Mouse (Mus musculus) midbrain, embryonic 12.5 days (tissue): ENCODE data around the gene Rnase13. TPM values are rescaled to one million over a fixed set of nuclear protein-coding genes. Genes with fewer than 3 reads are reported as not detected.
A peak's percentile ranks its signal among the peaks of the same experiment; 100 is the strongest.
"Not testable (repeated sequence)": the region's sequence is repeated elsewhere in the genome, so short reads cannot be mapped to it uniquely, and the experiment has no call there.

Experiments used
- ATAC-seq: fragments of 200-750 bp; cut with Nextera tagmentation; 2 replicates; pipeline ENCODE4 v1.8.0; 2017; ENCODE audit warnings: low read depth, moderate TSS enrichment, moderate library complexity; ENCODE audit not compliant: low FRiP score
- H3K27ac ChIP-seq: fragments of 300-500 bp; sonication (generic); replicated peaks from 2 replicates; pipeline ENCODE4 v1.5.1; 2016; ENCODE audit warnings: mild to moderate bottlenecking
- H3K27me3 ChIP-seq: fragments of 300-500 bp; sonication (generic); 2 replicates; pipeline ENCODE4 v1.6.1; 2016; ENCODE audit warnings: mild to moderate bottlenecking
- H3K36me3 ChIP-seq: fragments of 300-500 bp; sonication (generic); 2 replicates; pipeline ENCODE4 v1.6.1; 2016
- H3K4me1 ChIP-seq: fragments of 300-500 bp; sonication (generic); 2 replicates; pipeline ENCODE4 v1.6.1; 2016
- H3K4me2 ChIP-seq: fragments of 300-500 bp; sonication (generic); replicated peaks from 2 replicates; pipeline ENCODE4 v1.6.1; 2016; ENCODE audit warnings: mild to moderate bottlenecking, moderate library complexity
- H3K4me3 ChIP-seq: fragments of 300-500 bp; sonication (generic); 2 replicates; pipeline ENCODE4 v1.5.1; 2016; ENCODE audit warnings: mild to moderate bottlenecking
- H3K9ac ChIP-seq: fragments of 300-500 bp; sonication (generic); replicated peaks from 2 replicates; pipeline ENCODE4 v1.6.1; 2016; ENCODE audit warnings: mild to moderate bottlenecking, moderate library complexity
- H3K9me3 ChIP-seq: fragments of 300-500 bp; sonication (generic); 2 replicates; pipeline ENCODE4 v1.6.1; 2016; ENCODE audit warnings: mild to moderate bottlenecking
- WGBS: fragments of 180-500 bp; shearing (Covaris S2); methylation state at CpG from one replicate; pipeline ENCODE4 v1.1.7; 2016; 5-methylcytosine and 5-hydroxymethylcytosine counted together
- polyA plus RNA-seq: library from polyadenylated mRNA; unstranded; fragments of >200 nt; fragmentation: Nextera tagmentation; extraction: Ambion mirVana; gene quantifications from 2 replicates; pipeline ENCODE4 v1.2.1, GENCODE M21; 2016

The Rnase13 gene
- polyA plus RNA-seq, 1 experiment from 2014 or later = not detected

- not testable (repeated sequence) for H3K9me3 ChIP-seq, ATAC-seq, H3K27me3 ChIP-seq, H3K4me1 ChIP-seq, H3K4me3 ChIP-seq, H3K27ac ChIP-seq, H3K4me2 ChIP-seq, H3K36me3 ChIP-seq, H3K9ac ChIP-seq
- WGBS = 93% methylated on average over 11 of the region's 11 CpGs
These were observed 4.4 kb upstream of the Rnase13 start for GRCm38 (mm10) chr14:51926930-51927329.

GRCm38 (mm10) chr14:51923492-51923891, 919 bp upstream of the Rnase13 start:
- H3K9me3 ChIP-seq = no peaks in the 10 kb centered on the region
- H3K4me1 ChIP-seq = no peaks in the 10 kb centered on the region
- no peak overlapping the region for H3K4me2 ChIP-seq
- no peaks in the 10 kb centered on the region; the same call in 1 of the 2 replicates for H3K27me3 ChIP-seq
- no peak for ATAC-seq
- no peaks in the 10 kb centered on the region for H3K36me3 ChIP-seq
- WGBS = 73% methylated on average over 4 of the region's 4 CpGs
- H3K4me3 ChIP-seq = no peak overlapping the region
- H3K27ac ChIP-seq = no peak overlapping the region
- H3K9ac ChIP-seq = no peak overlapping the region

- Histone ChIP-seq H3K4me1 (no peaks in the 10 kb centered on the region), H3K9ac (no peak overlapping the region)
These were observed 337 bp upstream of the Rnase13 start for GRCm38 (mm10) chr14:51922910-51923309.

GRCm38 (mm10) chr14:51921759-51922570, 608 bp downstream of the Rnase13 start:
- ATAC-seq = no peak
- Histone ChIP-seq H3K9me3 (no peaks in the 10 kb centered on the region), H3K36me3 (no peaks in the 10 kb centered on the region), H3K9ac (no peak overlapping the region), H3K4me3 (no peak overlapping the region), H3K27me3 (no peaks in the 10 kb centered on the region; the same call in 1 of the 2 replicates), H3K4me2 (no peak overlapping the region), H3K4me1 (no peaks in the 10 kb centered on the region), H3K27ac (no peak overlapping the region)
- 87% methylated on average over 16 of the region's 16 CpGs for WGBS

More at GRCm38 (mm10) chr14:51922910-51923309, 337 bp upstream of the Rnase13 start:
- WGBS = 90% methylated on average over 2 of the region's 2 CpGs
- H3K9me3 ChIP-seq = no peaks in the 10 kb centered on the region
- no peak overlapping the region for H3K4me2 ChIP-seq
- H3K4me3 ChIP-seq = no peak overlapping the region
- no peaks in the 10 kb centered on the region for H3K36me3 ChIP-seq
- no peak overlapping the region for H3K27ac ChIP-seq
- no peak for ATAC-seq
- no peaks in the 10 kb centered on the region; the same call in 1 of the 2 replicates for H3K27me3 ChIP-seq

GRCm38 (mm10) chr14:51918966-51919365, 3.6 kb downstream of the Rnase13 start:
- H3K9me3 ChIP-seq = no peaks in the 10 kb centered on the region
- H3K4me2 ChIP-seq = no peak overlapping the region
- no peak overlapping the region for H3K4me3 ChIP-seq
- no peak for ATAC-seq
- 87% methylated on average over 4 of the region's 4 CpGs for WGBS
- peaks cover 11% of the 10 kb centered on the region for H3K4me1 ChIP-seq
- H3K9ac ChIP-seq = no peak overlapping the region
- peaks cover 9% of the 10 kb centered on the region for H3K27me3 ChIP-seq
- no peak overlapping the region for H3K27ac ChIP-seq
- H3K36me3 ChIP-seq = no peaks in the 10 kb centered on the region

GRCm38 (mm10) chr14:51918125-51918524, 4.4 kb downstream of the Rnase13 start, which contains the start of gene Tppp2:
Tppp2 (plus strand) TSS chr14:51918425.
- peaks cover 17% of the 10 kb centered on the region for H3K27me3 ChIP-seq
- H3K9me3 ChIP-seq = no peaks in the 10 kb centered on the region
- WGBS = 85% methylated on average over 4 of the region's 4 CpGs
- H3K27ac ChIP-seq = no peak within 1 kb of the TSS
- no peak within 1 kb of the TSS for H3K4me3 ChIP-seq
- no peak within 1 kb of the TSS for H3K9ac ChIP-seq
- ATAC-seq = no peak
- peaks cover 18% of the 10 kb centered on the region for H3K4me1 ChIP-seq
- no peak within 1 kb of the TSS for H3K4me2 ChIP-seq
- no peaks in the 10 kb centered on the region for H3K36me3 ChIP-seq

GRCm38 (mm10) chr14:51916539-51916938, 6.0 kb downstream of the Rnase13 start:
- no peak overlapping the region for H3K4me2 ChIP-seq
- H3K36me3 ChIP-seq = no peaks in the 10 kb centered on the region
- H3K9ac ChIP-seq = no peak overlapping the region
- H3K27ac ChIP-seq = no peak overlapping the region
- H3K4me3 ChIP-seq = no peak overlapping the region
- no peak for ATAC-seq
- peaks cover 25% of the 10 kb centered on the region for H3K4me1 ChIP-seq
- WGBS = 90% methylated on average over 4 of the region's 4 CpGs
- H3K9me3 ChIP-seq = no peaks in the 10 kb centered on the region
- peaks cover 31% of the 10 kb centered on the region for H3K27me3 ChIP-seq

GRCm38 (mm10) chr14:51915030-51915429, 7.5 kb downstream of the Rnase13 start:
- Histone ChIP-seq H3K4me1 (peaks cover 25% of the 10 kb centered on the region), H3K4me2 (no peak overlapping the region), H3K9me3 (no peaks in the 10 kb centered on the region), H3K27me3 (peaks cover 44% of the 10 kb centered on the region), H3K36me3 (no peaks in the 10 kb centered on the region), H3K27ac (no peak overlapping the region), H3K4me3 (no peak overlapping the region), H3K9ac (no peak overlapping the region)
- ATAC-seq = no peak
- 45% methylated on average over 3 of the region's 3 CpGs for WGBS

- H3K27me3 ChIP-seq = peaks cover 44% of the 10 kb centered on the region
- H3K4me2 ChIP-seq = peak within 1 kb of the TSS; percentile 100
- H3K4me1 ChIP-seq = peaks cover 25% of the 10 kb centered on the region
- no peaks in the 10 kb centered on the region for H3K36me3 ChIP-seq
- peak within 1 kb of the TSS; percentile 63 for H3K4me3 ChIP-seq
- H3K9ac ChIP-seq = peak within 1 kb of the TSS; percentile 60
- no peaks in the 10 kb centered on the region for H3K9me3 ChIP-seq
- ATAC-seq = peak; percentile 72
- H3K27ac ChIP-seq = no peak within 1 kb of the TSS
- WGBS = 3% methylated on average over 21 of the region's 23 CpGs
These were observed 8.4 kb downstream of the Rnase13 start, which contains the start of gene Ndrg2 for GRCm38 (mm10) chr14:51913960-51914762. Ndrg2 (minus strand) TSS chr14:51914158.

GRCm38 (mm10) chr14:51913062-51913959, 9.3 kb downstream of the Rnase13 start:
- WGBS = under 1% methylated on average over 57 of the region's 58 CpGs
- no peak overlapping the region for H3K27ac ChIP-seq
- H3K9me3 ChIP-seq = no peaks in the 10 kb centered on the region
- peak; percentile 64 for ATAC-seq
- H3K36me3 ChIP-seq = no peaks in the 10 kb centered on the region
- H3K4me1 ChIP-seq = peaks cover 25% of the 10 kb centered on the region
- H3K4me3 ChIP-seq = peak overlapping the region; percentile 63
- H3K27me3 ChIP-seq = peaks cover 44% of the 10 kb centered on the region
- H3K9ac ChIP-seq = peak overlapping the region; percentile 60
- peak overlapping the region; percentile 100 for H3K4me2 ChIP-seq

- Histone ChIP-seq H3K36me3 (no peaks in the 10 kb centered on the region), H3K27ac (no peak overlapping the region), H3K4me3 (peak overlapping the region; percentile 63), H3K4me1 (peaks cover 25% of the 10 kb centered on the region), H3K9me3 (no peaks in the 10 kb centered on the region), H3K4me2 (peak overlapping the region; percentile 100), H3K27me3 (peaks cover 44% of the 10 kb centered on the region), H3K9ac (peak overlapping the region; percentile 60; the same call in 1 of the 2 replicates)
- ATAC-seq = peak; percentile 28
- 12% methylated on average over 14 of the region's 14 CpGs for whole genome bisulfite sequencing
These were observed 10.0 kb downstream of the Rnase13 start for GRCm38 (mm10) chr14:51912391-51913061.
